Mouse (Mus musculus) cerebellum, postnatal 4 days (tissue): ENCODE results near the gene Yipf3.

Experiments
- DNase-seq, 2 experiments: peaks; one replicate each; pipeline ENCODE4 v3.0.0; 2022; ENCODE audit warnings: low spot score in 2 of 2, mixed read lengths in 1 of 2

Yipf3 gene

DNA sequence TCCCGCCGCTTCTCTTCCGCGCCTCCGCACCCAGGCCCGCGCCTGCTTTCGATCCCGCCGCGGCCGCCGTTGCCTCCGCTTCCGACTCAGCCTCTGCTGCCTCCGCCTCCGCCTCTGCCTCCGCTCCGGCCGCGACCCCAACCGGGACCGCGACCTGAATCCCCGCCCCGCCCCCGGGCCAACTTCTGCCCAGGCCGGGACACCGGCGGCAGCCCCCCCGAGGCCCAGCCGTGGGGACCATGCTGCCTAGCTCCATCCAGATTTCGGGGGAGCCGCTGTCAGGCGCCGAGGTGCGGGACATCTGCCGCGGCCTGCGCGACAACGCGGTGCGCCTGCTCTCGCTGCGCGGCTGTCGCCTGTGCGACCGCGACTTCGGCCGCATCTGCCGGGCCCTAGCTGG, 6.2 kb downstream of the Yipf3 start:
- peak in 1 of 2 experiments; percentile 50 for DNase-seq

DNA sequence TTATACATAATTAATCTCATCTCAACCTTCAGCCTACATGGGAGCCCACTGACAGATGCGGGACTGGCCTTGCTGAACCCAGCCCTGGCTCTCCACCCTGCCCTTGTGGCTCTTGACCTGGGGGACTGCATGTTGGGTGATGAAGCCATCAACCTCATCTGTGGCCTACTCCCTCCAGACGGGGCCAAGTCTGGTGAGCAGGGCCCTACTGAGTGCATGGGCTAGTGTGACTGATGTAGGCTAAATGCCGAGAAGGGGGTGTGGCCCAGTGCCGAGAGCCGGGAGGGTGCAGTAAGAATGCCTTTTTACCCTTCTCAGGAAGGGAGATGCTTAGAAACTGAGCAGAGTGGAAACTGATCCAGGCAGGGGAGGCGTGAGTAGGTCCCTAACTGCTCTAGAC, 7.3 kb downstream of the Yipf3 start:
- no peak for DNase-seq

DNA sequence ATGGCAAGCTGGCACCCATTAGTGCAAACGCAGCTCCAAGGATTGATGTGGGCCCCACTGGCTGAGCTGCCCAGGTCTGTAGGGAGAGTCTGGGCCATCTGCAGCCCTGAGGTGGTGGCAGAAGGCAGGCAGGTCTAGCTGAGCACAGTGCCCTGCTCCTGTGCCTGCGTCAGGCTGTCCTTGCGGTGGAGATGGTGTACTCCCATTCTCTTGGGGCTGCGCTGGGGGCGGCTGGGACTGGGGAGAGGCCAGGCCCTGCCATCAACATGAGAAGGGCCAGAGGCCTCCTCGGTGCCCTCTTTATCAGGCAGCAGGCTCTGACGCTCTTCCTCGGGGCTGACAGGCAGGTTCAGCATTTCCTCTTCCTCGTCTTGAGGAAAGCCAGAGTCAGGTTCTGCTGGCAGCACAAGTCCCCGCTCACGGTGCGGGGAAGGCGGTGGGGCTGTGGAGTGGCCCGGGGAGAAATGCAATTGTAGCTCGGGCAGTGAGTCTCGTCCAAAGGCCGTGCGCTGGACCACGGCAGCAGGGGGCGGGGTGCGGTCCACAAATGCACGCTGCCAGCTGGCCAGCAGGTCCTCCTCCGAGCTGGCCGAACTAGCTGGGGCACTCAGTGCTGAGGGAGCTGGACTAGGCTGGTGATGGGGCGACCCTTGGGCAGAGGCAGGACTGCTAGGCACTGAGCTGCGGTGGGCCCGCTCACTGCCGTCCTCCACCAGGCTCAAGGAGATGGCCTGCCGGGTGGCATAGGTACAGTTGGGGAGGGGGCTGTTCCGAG, 10.6 kb downstream of the Yipf3 start:
- DNase-seq, result no peak

DNA sequence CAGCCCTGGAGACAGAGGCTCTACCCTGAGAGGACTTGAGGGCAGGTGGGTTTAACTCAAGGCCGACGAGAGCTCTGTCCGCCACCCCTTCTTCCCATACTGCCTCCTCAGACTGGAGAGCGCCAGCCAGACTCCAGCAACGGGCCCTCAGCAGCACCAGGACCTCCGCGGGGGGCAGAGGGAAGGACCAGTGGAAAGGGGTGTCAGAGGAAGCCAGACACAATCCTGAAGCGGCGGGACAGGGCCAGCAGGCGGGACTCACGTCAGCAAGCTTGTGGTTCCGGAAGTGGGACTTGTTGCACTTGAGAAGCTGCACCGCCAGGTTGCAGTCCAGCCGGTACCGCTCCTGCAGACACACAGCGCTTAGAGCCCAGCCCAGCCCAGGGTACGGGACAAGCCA, 11.8 kb downstream of the Yipf3 start:
- no peak for DNase-seq

DNA sequence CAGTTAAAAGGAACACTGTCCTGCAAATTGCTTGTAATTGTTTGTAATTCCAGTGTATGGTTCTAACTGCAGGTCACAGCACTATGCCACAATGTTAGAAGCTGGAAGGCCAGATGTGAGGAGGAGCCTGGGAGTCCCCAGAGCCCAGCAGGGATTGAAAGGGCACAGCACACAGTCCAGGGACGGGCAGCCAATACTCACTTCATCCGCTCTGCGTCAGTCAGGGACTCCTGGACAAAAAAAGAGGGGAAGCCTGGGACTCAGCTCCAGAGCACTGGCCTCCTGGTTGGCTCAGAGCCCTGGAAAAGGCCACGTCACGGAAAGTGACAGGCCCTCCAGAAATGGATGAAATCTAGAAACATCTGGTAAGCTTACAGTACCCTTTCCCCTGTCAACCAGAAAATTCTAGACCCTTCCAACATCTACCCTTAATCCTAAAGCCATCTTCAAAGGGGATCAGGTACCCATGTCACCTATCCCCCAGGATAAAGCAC, 14.4 kb downstream of the Yipf3 start:
- DNase-seq, result no peak

DNA sequence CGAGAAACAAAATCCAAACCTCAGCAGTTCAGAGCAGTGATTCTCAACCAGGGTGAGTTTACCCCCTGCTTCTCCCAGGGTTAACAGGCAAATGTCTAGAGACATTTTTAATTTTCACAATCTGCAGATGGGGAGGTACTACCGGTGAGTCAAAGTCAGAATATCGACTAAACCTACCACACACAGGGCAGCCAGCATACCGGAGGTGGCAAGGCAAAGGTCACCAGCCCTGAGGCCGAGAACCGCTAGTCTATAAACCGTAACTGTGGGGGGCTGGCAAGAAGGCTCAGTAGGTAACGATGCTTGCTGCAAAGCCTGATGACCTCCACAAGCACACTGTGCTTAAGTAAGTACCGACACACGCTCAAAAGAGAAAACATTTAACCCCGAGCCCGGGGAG, 17.6 kb downstream of the Yipf3 start:
- DNase-seq, result no peak

DNA sequence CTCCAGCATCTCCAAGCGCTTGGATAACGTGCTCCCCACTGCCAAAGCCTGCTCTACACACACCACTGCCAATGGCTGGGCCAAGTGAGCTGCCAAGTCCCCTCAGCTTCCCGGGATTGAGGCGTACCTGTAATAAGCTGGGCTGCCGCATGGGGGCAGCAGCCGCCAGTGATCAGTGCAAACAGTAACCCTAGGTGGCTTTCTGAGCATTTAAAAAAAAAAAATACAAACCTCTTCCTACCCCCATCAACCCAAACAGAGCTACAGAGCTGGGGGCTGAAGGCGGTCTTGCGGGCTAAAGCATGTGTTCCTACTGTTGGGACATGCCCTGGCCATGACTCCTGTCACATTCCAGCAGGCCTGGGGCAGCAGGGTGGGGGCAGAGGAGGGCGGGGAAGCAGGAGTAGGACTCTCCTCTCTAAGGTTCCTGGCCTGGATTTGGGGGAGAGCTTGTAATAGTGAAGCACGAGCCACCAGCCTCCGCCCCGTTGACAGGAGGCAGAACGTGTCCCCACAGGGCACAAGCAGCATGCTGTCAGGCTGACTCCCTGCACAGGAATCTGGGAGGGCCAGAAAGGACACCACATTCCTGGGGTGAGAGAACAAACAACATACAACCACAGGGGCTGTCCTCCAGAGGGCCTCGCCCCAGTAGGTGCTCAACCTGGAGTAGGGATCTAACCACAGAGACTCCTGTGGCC, 18.2 kb downstream of the Yipf3 start:
- DNase-seq, result peak; percentile 81 to 92

DNA sequence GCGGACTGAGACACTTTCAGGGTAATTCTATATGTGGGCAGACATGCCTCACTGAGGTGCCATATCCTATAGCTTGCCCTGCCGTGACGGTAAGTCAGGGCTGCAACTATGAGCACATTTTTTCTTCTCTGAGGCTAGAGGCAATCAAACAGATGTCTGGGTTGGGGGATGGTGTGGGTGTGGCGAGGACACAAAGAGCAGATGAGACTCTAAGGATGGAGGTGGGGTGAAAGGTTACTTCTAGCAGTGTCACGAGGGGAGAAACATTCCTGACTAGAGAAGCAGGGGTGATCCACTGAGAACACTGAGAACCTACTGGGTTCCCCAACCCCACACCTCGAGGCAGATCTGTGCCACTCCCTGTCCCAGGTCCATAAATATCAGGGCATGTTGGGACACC, 19.1 kb downstream of the Yipf3 start:
- DNase-seq, result no peak

DNA sequence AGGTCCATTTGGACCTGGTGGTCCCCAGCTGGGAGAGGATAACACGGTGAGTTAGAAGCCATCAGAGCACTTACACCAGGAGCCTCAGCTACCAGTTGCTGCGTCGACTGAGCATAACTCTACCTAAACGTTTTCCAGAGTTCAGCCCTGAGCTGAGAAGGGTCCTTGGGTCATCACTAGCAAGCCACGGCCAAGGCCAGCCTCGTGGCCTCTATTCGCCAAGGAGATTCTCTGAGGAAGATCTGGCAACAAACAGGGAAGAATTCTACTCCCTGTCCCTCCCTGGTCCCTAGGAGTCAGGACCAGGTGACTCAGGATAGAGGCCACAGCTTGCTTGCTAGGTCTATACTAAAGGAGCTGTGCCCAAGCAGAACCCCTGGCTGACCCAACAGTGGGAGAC, 19.6 kb downstream of the Yipf3 start:
- no peak for DNase-seq

DNA sequence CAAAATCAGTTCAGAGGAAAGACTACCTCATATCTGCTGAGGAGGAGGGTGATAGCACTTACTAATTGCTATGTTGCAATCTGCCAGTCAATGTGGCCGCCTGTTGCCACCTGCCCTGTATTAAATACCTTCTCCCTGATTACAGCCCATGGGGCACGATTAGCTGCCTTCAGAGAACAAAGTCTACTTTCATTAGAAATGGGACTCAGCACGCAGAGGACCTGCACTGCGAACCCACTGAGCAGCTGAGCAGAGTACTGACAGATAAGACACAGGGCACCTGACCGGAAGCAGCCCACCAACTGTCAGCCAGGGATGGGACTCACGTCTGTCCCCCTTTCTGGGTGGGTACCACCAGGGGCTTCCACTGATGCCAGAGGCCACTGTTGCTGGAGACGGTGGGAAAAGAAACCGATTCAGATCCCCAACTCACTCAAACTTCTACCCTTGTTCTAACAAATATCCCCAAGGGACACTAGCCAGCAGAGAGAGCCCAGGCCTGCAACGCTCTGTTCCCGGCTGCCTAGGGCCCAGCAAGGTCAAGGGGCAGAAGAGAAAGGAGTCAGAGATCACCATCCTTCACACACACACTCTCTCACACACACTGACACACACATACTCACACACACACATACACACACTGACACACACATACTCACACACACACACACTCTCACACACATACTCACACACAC, 20.3 kb downstream of the Yipf3 start:
- DNase-seq, result no peak

DNA sequence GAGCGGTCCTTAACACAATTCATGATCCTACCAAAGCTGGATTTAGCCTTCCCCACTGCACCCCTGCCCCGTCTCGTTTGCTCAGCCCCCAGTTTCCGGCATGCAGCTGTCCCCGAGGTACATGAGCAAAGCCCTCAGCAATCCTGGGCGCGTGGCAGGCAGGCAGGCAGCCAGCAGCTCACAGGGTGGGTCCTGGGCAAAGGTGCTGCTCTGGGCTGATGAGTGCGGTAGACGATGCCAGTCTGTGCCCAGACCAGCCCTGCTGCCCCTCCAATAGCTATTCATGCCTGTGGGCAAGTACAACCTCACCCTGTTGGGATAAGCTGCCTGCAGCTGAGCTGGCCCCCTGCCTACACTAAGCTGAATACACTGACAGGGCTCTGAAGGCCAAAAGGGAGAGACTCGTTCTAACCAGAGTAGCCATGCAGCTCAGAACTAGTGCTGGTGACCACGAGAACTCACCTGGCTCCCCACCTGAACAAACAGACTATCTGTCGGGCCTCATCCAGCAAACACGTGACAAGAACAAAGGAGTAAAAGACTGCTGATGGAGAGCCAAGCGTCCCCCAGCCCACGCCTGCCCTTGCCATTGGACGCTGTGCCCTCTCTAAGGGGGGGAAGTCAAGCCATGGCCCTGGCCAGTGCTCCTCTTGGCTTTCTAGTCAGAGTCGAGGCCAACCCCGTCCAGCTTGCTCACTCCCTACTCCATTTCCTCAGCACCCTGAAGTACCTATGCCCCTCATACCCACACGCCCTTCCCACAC, 22.1 kb downstream of the Yipf3 start:
- DNase-seq, result no peak

DNA sequence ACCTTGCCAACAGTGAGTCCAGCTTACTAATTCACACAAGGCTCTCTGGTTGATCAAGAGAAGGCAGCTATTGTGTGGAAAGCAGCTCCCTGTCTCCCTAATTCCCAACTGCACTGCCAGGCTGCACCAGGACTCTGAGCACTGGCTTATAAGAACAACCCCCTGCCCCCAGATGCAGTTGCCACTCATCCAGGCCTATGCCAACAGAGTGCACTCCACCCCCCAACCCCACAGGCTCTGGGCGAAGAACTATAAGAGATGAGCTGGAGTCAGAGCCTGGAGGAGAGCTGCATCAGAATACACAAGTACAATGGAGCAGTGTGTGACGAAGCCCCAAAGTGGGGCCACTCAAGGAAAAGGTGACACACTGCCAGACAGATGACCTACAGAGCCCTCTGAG, 24.2 kb downstream of the Yipf3 start:
- no peak for DNase-seq

DNA sequence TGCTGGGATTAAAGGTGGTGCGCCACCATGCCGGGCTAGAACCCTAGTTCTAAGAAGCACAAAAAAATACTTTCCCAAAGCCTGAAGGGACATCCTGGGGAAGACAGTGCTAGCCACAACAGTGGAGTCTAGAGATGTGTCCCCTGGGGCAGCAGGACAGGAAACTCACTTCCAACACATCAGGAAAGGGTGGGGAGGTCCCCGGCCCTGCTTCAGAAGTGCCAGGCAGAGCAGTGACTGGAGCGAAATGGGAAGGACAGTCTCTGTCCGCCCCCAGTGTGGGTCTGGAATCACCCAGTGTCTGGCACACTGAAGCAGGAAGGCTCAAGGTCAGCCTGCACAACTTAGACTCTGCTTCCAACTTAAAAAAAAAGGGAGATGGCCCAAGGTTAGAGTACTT, 24.8 kb downstream of the Yipf3 start:
- no peak for DNase-seq

DNA sequence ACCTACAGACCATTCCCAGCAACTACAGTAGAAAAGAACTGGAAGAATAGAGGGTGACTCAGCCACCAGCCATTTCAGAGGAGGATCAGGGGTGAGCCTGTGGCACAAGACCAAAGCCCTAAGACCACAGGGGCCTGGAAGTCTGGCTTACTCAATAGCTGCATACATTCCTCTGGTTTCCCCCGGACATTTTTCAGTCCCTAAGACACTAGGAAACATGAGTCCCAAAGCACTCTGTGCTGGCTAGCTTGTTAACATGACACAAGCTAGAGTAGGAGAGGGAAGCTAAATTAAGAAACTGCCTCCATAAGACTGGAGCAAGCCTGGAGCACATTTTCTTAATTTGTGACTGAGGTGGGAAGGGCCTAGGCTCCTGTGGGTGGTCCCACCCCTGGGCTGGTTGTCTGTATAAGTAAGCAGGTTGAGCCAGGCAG, 25.9 kb downstream of the Yipf3 start:
- no peak for DNase-seq

DNA sequence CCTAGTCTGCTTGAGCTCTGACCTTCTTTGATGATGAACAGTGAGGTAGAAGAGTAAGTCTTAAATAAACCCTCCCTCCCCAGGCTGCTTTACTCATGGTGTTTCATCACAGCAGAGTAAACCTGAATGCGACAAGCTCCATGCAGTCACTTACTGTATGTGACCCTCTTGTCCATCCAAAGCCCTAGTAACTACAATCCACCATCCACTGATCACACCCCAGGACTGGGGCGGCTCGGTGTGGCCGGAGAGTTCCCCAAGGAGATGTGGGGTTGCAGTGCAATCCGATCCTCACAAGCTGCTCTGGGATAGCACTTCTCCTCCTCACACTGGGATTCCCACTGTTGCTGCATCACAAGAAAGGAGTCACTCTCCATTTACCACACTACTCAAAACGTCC, 26.6 kb downstream of the Yipf3 start:
- no peak for DNase-seq

DNA sequence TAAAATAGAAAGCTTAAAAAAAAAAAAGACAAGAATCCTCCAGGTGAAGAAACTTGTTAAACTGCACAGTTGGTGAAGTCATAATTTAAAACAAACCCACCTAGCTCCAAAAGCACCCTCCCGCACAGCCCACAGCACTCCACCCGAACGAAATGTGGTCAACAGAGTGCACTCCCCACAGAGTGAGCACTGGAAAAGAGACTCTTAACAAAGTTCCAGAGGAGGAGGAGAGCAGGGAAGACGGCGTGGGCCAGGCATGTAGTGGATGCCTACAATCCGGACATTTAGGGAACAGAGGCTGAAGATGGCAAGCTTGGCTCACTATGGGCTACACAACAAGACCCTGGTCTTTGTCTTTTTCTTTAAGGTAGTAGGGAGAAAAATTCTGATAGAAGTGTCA, 27.2 kb downstream of the Yipf3 start:
- DNase-seq, result no peak

DNA sequence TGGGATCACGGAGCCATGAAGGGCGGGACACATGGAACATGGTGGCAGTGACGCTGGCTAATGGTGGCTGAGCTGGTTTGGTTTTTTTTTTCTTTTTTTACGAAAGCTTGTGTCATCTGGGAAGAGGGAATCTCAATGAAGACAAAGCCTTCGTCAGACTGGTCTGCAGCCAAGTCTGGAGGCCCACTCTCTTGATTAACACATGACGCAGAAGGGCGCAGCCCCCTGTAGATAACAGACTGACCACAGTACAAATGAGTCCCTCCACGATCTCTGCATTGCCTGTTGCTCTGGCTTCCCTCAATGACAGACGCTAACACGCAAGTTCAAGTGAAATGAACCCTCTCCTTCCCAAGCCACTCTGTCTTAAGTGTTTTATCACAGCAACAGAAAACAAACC, 27.6 kb downstream of the Yipf3 start:
- no peak for DNase-seq

DNA sequence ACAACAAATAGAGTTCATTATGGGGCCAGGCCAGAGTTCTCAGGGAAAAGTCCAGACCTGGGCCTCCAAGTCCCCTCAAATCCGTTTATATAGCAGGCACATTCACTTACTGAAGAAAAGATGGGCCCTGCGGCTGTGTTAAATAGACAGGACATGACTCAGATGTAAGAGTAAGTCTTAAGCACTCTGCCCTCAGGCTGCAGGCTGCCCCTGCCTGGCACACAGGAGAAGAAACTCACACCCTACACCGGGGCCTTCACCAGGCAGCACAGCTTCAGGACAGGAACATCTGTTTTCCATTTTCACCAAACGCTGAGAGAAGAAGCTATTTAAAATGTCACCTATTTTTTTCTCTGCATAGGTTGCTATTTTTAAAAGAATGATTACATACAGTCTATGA, 29.7 kb downstream of the Yipf3 start:
- no peak for DNase-seq

DNA sequence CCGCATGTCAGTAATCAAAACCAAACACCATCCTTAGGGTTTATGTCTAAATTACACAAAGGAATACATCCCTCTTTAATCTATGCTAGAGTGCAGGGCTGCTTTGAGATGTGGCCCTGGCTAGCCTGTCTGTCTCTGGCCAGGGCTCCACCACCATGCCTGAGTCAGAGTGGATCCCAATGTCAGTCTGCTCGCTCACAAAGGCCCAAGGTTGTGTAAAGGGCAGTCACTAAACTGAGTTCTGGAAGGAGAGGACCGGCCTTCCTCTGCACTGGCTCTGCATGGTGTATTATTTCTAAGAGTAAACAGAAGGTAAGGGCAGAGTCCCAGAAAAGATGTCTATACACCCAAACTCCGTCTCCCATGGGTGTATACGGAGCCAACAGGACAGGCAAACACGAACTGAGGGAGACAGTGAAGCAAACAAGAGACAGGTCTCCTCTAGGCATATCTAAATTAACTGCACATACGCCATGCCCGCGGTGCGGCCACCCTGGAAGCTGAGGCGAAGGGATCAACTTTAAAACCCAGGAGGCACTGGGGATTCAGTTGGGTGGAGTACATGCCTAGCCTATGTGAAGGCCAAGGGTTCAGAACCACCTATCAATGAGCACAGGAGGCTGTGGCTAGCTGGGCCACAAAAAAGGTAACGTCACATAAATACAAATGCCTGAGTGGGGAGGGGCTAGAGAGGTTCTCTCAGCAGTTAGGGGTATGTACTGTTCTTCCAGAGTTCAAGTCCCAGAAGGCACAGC, 30.3 kb downstream of the Yipf3 start:
- no peak for DNase-seq

DNA sequence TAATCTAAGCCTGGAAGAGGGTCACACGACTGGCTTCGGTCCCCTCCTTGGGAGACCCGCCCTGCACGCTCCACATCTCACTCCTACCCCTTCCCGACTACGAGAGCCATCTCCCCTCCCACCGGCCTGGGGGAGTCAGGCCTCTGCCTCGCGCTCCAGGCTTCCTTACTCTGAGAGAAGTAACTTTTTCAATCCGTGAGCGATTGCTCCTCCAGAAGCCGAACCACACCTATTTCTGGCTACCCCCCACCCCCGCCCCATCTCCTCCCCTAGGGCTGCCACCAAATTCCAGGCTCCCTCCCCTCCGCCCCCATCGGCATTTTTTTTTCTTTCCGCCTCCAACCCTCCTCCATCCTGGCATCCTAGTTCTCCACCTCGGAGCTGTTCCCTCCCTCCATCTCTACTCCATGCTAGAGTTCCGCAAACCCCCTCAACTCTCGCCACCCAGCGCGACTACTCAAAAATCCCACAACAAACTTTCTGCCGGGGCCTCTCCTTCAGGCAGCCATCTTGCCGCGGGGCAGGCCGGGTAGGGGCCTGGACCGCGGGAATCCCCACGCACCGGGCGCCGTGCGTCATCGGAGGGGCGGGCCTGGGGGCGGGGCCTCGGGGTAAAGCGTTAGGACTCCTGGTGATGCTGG, 34.7 kb downstream of the Yipf3 start, which contains the start of gene Tjap1:
Tjap1 (minus strand) TSS at position 544 of the 641 bp plus-strand sequence.
- DNase-seq, result peak; percentile 70 to 87

DNA sequence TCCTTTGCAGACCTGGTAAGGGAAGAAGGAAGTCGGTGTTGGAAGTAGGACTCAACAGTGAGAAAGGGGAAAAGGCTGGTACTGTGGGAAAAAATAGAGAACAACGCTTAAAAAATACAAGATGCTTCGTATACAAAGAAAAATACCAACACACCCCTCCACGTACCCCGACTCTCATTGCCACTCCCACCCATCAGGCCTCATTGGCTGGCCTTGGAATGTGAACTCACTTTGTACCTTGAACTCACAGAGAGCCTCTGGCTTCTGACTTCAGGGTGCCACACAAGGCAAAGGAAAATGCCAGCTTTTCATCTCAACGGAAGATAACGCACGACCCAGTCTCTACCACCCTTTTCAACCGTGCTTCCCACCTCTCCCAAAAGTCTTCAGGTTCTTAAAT, 35.3 kb downstream of the Yipf3 start:
- no peak for DNase-seq
